Mouse (Mus musculus): Measurements from ENCODE around the gene Aacs. TPM values are rescaled to one million over a fixed set of nuclear protein-coding genes. Genes with fewer than 3 reads are reported as not detected.

Aacs gene
- polyA plus RNA-seq, 1 experiment from 2014 or later, result 51.8 TPM

- H3K27me3 ChIP-seq (replicated peaks; ENCODE audit: control insufficient read depth, insufficient read depth, low read length), result no peaks in the 10 kb centered on the region
- H3K4me3 ChIP-seq (ENCODE audit: low read depth, low read length), result no peak overlapping the region
- no peak overlapping the region for H3K9ac ChIP-seq (ENCODE audit: low read length)
- no peaks in the 10 kb centered on the region for H3K9me3 ChIP-seq (replicated peaks; ENCODE audit: control insufficient read depth, low read length)
- 93% methylated on average over 10 of the region's 10 CpGs for WGBS
- ATAC-seq (no peak), DNase-seq (ENCODE audit: low spot score) (no peak)
- no peak overlapping the region for H3K4me2 ChIP-seq (ENCODE audit: low read length)
- H3K27ac ChIP-seq (ENCODE audit: low read depth, low read length), result no peak overlapping the region
- H3K4me1 ChIP-seq (ENCODE audit: control insufficient read depth, insufficient read depth, low read length), result no peaks in the 10 kb centered on the region
- H3K36me3 ChIP-seq (ENCODE audit: control insufficient read depth, insufficient read depth, low read length), result peaks cover 69% of the 10 kb centered on the region
These were observed 32.4 kb downstream of the Aacs start for GRCm38 (mm10) chr5:125508006-125508405.

- no peak overlapping the region for H3K9ac ChIP-seq (ENCODE audit: low read length)
- no peak overlapping the region for H3K4me3 ChIP-seq (ENCODE audit: low read depth, low read length)
- no peak overlapping the region for H3K4me2 ChIP-seq (ENCODE audit: low read length)
- ATAC-seq (no peak; the same call in 1 of the 2 replicates), DNase-seq (ENCODE audit: low spot score) (no peak)
- no peaks in the 10 kb centered on the region for H3K4me1 ChIP-seq (ENCODE audit: control insufficient read depth, insufficient read depth, low read length)
- WGBS, result 47% methylated on average over 5 of the region's 5 CpGs
- H3K36me3 ChIP-seq (ENCODE audit: control insufficient read depth, insufficient read depth, low read length), result peaks cover 70% of the 10 kb centered on the region
- no peaks in the 10 kb centered on the region for H3K9me3 ChIP-seq (replicated peaks; ENCODE audit: control insufficient read depth, low read length)
- no peak overlapping the region for H3K27ac ChIP-seq (ENCODE audit: low read depth, low read length)
- H3K27me3 ChIP-seq (replicated peaks; ENCODE audit: control insufficient read depth, insufficient read depth, low read length), result no peaks in the 10 kb centered on the region
These were observed 33.9 kb downstream of the Aacs start for GRCm38 (mm10) chr5:125509541-125509940.

- Histone ChIP-seq H3K36me3 (ENCODE audit: control insufficient read depth, insufficient read depth, low read length) (peaks cover 78% of the 10 kb centered on the region), H3K27ac (ENCODE audit: low read depth, low read length) (no peak overlapping the region), H3K9ac (ENCODE audit: low read length) (no peak overlapping the region), H3K27me3 (replicated peaks; ENCODE audit: control insufficient read depth, insufficient read depth, low read length) (no peaks in the 10 kb centered on the region), H3K4me1 (ENCODE audit: control insufficient read depth, insufficient read depth, low read length) (no peaks in the 10 kb centered on the region), H3K4me3 (ENCODE audit: low read depth, low read length) (no peak overlapping the region), H3K9me3 (replicated peaks; ENCODE audit: control insufficient read depth, low read length) (no peaks in the 10 kb centered on the region), H3K4me2 (ENCODE audit: low read length) (no peak overlapping the region)
- 87% methylated on average over 12 of the region's 12 CpGs for WGBS
- no peak for DNase-seq (ENCODE audit: low spot score)
- ATAC-seq, result no peak
These were observed 39.4 kb downstream of the Aacs start for GRCm38 (mm10) chr5:125515006-125515405.

- Histone ChIP-seq H3K4me1 (ENCODE audit: control insufficient read depth, insufficient read depth, low read length) (no peaks in the 10 kb centered on the region), H3K36me3 (ENCODE audit: control insufficient read depth, insufficient read depth, low read length) (peaks cover 50% of the 10 kb centered on the region), H3K4me2 (ENCODE audit: low read length) (no peak overlapping the region), H3K9me3 (replicated peaks; ENCODE audit: control insufficient read depth, low read length) (no peaks in the 10 kb centered on the region), H3K9ac (ENCODE audit: low read length) (no peak overlapping the region), H3K27me3 (replicated peaks; ENCODE audit: control insufficient read depth, insufficient read depth, low read length) (no peaks in the 10 kb centered on the region), H3K4me3 (ENCODE audit: low read depth, low read length) (no peak overlapping the region), H3K27ac (ENCODE audit: low read depth, low read length) (no peak overlapping the region)
- DNase-seq (ENCODE audit: low spot score), result peak; percentile 46
- ATAC-seq, result no peak
- WGBS, result 66% methylated on average over 5 of the region's 5 CpGs
These were observed 43.0 kb downstream of the Aacs start for GRCm38 (mm10) chr5:125518640-125519039.

GRCm38 (mm10) chr5:125520930-125521590, 45.4 kb downstream of the Aacs start:
- DNase-seq (ENCODE audit: low spot score) (no peak), ATAC-seq (no peak)
- H3K4me2 ChIP-seq (ENCODE audit: low read length), result no peak overlapping the region
- WGBS, result 18% methylated on average over 15 of the region's 15 CpGs
- no peaks in the 10 kb centered on the region for H3K4me1 ChIP-seq (ENCODE audit: control insufficient read depth, insufficient read depth, low read length)
- H3K36me3 ChIP-seq (ENCODE audit: control insufficient read depth, insufficient read depth, low read length), result peaks cover 27% of the 10 kb centered on the region
- no peak overlapping the region for H3K4me3 ChIP-seq (ENCODE audit: low read depth, low read length)
- no peak overlapping the region for H3K27ac ChIP-seq (ENCODE audit: low read depth, low read length)
- no peaks in the 10 kb centered on the region for H3K9me3 ChIP-seq (replicated peaks; ENCODE audit: control insufficient read depth, low read length)
- H3K27me3 ChIP-seq (replicated peaks; ENCODE audit: control insufficient read depth, insufficient read depth, low read length), result no peaks in the 10 kb centered on the region
- H3K9ac ChIP-seq (ENCODE audit: low read length), result no peak overlapping the region

- Histone ChIP-seq H3K9ac (ENCODE audit: low read length) (no peak overlapping the region), H3K27ac (ENCODE audit: low read depth, low read length) (no peak overlapping the region), H3K4me3 (ENCODE audit: low read depth, low read length) (no peak overlapping the region), H3K4me2 (ENCODE audit: low read length) (no peak overlapping the region), H3K4me1 (ENCODE audit: control insufficient read depth, insufficient read depth, low read length) (no peaks in the 10 kb centered on the region), H3K27me3 (replicated peaks; ENCODE audit: control insufficient read depth, insufficient read depth, low read length) (0 out of 2 replicates have a peak, but pooled peaks cover 3% of the 10 kb centered on the region), H3K9me3 (replicated peaks; ENCODE audit: control insufficient read depth, low read length) (no peaks in the 10 kb centered on the region; the same call in 1 of the 2 replicates), H3K36me3 (ENCODE audit: control insufficient read depth, insufficient read depth, low read length) (0 out of 2 replicates have a peak, but pooled peaks cover 6% of the 10 kb centered on the region)
- DNase-seq (ENCODE audit: low spot score), result no peak
- ATAC-seq, result no peak
- WGBS, result 81% methylated on average over 2 of the region's 2 CpGs
These were observed 47.7 kb downstream of the Aacs start for GRCm38 (mm10) chr5:125523361-125523760.

GRCm38 (mm10) chr5:125525516-125525915, 49.9 kb downstream of the Aacs start:
- 60% methylated on average over 5 of the region's 5 CpGs for WGBS
- no peak overlapping the region for H3K4me2 ChIP-seq (ENCODE audit: low read length)
- peaks cover 11% of the 10 kb centered on the region; the same call in 1 of the 2 replicates for H3K27me3 ChIP-seq (replicated peaks; ENCODE audit: control insufficient read depth, insufficient read depth, low read length)
- DNase-seq (ENCODE audit: low spot score), result no peak
- H3K4me1 ChIP-seq (ENCODE audit: control insufficient read depth, insufficient read depth, low read length), result no peaks in the 10 kb centered on the region
- no peak overlapping the region for H3K27ac ChIP-seq (ENCODE audit: low read depth, low read length)
- H3K9me3 ChIP-seq (replicated peaks; ENCODE audit: control insufficient read depth, low read length), result no peaks in the 10 kb centered on the region; the same call in 1 of the 2 replicates
- no peak overlapping the region for H3K9ac ChIP-seq (ENCODE audit: low read length)
- 0 out of 2 replicates have a peak, but pooled peaks cover 6% of the 10 kb centered on the region for H3K36me3 ChIP-seq (ENCODE audit: control insufficient read depth, insufficient read depth, low read length)
- no peak for ATAC-seq
- H3K4me3 ChIP-seq (ENCODE audit: low read depth, low read length), result no peak overlapping the region

GRCm38 (mm10) chr5:125526464-125526863, 50.9 kb downstream of the Aacs start:
- ATAC-seq (no peak), DNase-seq (ENCODE audit: low spot score) (no peak)
- Histone ChIP-seq H3K4me3 (ENCODE audit: low read depth, low read length) (no peak overlapping the region), H3K27ac (ENCODE audit: low read depth, low read length) (no peak overlapping the region), H3K4me2 (ENCODE audit: low read length) (no peak overlapping the region), H3K9me3 (replicated peaks; ENCODE audit: control insufficient read depth, low read length) (no peaks in the 10 kb centered on the region; the same call in 1 of the 2 replicates), H3K27me3 (replicated peaks; ENCODE audit: control insufficient read depth, insufficient read depth, low read length) (peaks cover 16% of the 10 kb centered on the region), H3K36me3 (ENCODE audit: control insufficient read depth, insufficient read depth, low read length) (0 out of 2 replicates have a peak, but pooled peaks cover 6% of the 10 kb centered on the region), H3K9ac (ENCODE audit: low read length) (no peak overlapping the region), H3K4me1 (ENCODE audit: control insufficient read depth, insufficient read depth, low read length) (no peaks in the 10 kb centered on the region)
- WGBS, result 79% methylated on average over 4 of the region's 4 CpGs

GRCm38 (mm10) chr5:125529109-125529508, 53.5 kb downstream of the Aacs start:
- Histone ChIP-seq H3K9me3 (replicated peaks; ENCODE audit: control insufficient read depth, low read length) (no peaks in the 10 kb centered on the region; the same call in 1 of the 2 replicates), H3K27ac (ENCODE audit: low read depth, low read length) (no peak overlapping the region), H3K9ac (ENCODE audit: low read length) (no peak overlapping the region), H3K4me2 (ENCODE audit: low read length) (no peak overlapping the region), H3K4me1 (ENCODE audit: control insufficient read depth, insufficient read depth, low read length) (peaks cover 5% of the 10 kb centered on the region), H3K27me3 (replicated peaks; ENCODE audit: control insufficient read depth, insufficient read depth, low read length) (peaks cover 30% of the 10 kb centered on the region), H3K36me3 (ENCODE audit: control insufficient read depth, insufficient read depth, low read length) (no peaks in the 10 kb centered on the region), H3K4me3 (ENCODE audit: low read depth, low read length) (no peak overlapping the region)
- peak; percentile 84 for DNase-seq (ENCODE audit: low spot score)
- 0 out of 2 replicates have a peak, but pooled peaks have one; percentile 9 for ATAC-seq
- 3% methylated on average over 5 of the region's 5 CpGs for WGBS

All from forebrain, embryonic 14.5 days (tissue).